Mouse (Mus musculus): ENCODE data around the gene Gm20661. TPM values are rescaled to one million over a fixed set of nuclear protein-coding genes. Genes with fewer than 3 reads are reported as not detected.

Gm20661 gene
- 0.52 TPM for polyA plus RNA-seq (2014; fragmentation: Illumina TruSeq; extraction: RNeasy Lipid Tissue Mini Kit (QIAGEN cat#74804); ENCODE audit: low read depth, low replicate concordance)

DNA sequence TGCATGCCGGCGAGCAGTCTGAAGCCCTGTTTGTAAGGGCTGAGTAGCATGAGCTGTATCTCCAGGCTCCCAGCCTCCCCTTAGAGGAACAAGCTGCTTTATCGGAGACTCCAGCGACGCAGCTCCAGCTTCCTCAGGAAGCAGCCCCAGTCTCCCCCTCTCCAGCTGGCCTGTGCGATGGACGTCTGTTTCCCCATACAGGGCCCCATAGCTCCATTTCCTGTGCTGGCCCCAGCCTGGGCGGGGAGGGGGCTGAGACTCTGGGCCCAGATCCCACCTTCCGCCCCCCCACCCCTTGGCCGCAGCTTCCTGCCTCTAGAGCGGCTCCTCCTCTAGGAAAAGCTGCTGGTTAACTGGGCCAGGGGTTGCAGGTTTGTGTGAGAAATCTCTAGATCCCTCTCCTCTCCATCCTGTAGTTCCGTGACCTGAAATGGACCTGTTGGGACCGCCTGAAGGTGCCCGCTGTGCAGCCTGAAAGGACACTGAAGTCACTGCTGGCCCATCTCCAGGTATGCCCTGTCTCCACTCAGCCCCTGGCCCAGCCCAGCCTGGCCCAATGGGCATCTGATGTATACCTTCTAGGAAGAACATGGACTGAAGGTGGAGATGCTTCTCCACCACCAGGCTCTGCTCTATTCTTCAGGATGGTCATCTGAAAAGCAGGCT, at the start of gene Gm20661:
TSS of gene Gm20661 (plus strand) at position 378 of the 666 bp plus-strand sequence.

DNA sequence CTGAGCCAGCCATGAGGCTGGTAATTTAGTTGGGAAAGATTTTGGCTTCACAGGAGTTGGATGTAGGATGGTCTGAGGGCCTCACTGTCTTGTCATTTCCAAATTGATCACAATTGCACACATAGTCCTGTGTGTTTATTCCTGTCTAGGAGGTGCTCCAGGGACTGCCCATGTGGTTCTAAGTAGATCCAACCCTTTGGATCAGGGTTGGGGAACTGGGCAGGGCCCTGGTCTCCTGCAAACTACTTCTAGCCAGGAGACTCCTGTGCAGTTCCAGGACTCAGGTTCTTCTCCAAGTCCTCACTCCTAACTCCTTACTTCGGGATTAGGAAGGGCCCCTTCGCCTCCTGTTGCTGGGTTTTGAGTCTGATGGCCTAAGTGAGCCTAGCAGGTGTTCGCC, 47.5 kb upstream of the Gm20661 start, which contains the start of gene Camkv:
TSS of gene Camkv (plus strand) at position 301 of the 400 bp plus-strand sequence.

DNA sequence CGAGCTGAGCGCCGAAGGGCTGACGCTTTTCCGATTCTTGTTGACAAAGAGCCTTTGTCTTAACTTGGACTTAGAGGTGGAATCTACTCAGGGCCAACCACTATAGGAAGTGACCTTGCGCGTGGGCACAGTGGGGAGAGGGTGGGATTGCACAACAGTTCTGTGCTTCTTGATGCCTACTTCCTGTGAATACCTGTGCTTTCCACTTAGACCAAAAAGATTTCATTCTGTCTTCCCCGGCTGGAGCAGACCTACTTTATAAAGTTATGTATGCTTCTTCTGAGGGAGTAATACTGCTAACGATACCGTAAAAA, 33.0 kb upstream of the Gm20661 start, which contains the start of gene Traip:
TSS of gene Traip (plus strand) at position 215 of the 314 bp plus-strand sequence.

DNA sequence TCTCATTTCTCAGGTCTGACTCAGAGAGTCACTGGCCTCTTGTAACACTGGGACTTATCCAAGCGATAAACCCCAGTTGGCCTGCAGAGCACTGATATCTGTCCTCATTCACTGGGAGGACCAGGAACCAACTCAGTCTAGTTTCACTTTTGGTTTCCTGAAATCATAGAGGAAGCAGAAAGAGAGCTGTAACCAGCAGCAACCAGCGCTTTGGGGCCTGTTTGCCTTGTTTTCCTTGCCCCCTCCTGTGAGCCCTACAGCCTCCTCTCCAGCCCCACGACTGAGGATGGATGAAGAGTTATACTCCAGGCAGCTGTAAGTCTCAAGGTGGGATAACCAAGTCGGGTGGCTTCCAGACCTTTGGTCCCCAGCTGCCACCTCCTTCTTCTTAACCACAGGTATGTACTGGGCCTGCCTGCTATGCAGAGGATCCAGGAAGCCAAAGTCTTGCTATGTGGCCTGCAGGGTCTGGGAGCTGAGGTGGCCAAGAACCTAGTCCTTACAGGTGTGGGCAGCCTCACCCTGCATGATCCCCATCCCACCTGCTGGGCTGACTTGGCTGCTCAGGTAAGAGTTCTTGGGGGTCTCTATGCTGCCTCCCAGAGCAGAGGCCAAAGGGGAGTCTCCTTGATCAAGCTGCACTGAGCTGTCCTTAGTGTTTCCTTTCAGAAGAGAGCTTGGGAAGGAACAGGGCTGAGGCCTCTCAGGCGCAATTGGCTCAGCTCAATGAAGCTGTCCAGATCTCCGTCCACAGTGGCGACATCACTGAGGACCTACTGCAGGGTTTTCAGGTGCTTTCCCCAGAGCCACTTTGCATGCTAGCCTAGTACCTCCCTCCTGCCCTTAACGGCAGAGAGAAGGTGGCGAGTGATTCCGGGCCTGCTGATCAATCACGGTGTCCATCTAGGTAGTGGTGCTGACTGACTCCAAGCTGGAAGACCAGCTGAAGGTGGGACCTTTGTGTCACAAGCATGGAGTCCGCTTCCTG, 7.2 kb upstream of the Gm20661 start, which contains the start of gene Uba7:
TSS of gene Uba7 (plus strand) at position 107 of the 988 bp plus-strand sequence.

DNA sequence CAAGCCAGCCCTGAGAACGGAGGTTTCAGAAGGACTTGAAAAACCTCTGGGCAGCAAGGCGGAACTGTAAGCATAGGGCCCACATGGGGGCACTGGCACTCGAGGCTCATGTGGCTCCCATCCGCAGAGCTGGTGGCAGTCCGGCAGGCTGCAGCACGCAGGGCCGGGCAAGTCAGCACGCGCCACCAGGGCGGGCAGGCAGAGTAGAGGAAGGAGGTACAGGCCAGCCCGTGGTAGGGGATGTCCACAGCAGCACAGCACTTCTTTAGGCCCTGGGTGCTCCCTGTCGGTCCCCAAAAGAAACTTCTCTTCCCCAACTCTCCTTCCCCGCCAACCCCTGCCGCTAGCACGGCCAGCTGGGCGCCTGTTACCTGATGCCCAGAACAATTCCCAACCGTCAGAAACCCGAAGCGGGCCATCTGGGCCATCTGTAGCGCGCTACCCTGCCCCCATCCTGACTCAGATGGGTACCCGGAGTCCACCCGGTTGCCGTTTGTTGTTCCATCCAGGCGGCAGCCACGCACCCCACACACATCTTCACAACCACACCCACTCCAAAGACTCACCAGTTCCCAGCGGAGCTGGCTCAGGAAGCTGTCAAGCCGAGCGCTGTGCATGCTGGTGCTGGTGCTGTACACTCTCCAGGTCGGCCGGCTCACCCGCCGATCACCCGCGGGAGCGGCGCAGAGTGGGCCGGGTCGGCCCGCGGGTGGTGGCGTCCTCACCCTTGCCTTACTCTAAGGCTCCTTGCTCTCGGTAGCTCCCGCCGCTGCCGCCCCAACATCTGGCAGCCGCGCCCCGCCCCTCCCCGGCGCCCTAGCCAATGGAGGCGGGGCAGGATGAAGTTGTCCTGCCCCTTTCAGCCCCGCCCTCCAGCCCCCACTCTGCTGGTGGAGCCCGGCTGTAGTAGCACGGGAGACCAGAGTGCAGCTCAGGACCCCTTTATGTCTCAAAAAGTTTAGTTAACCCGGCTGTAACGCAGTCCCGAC, 2.6 kb downstream of the Gm20661 start, which contains the start of gene Inka1:
TSS of gene Inka1 (minus strand) at position 749 of the 989 bp plus-strand sequence.

DNA sequence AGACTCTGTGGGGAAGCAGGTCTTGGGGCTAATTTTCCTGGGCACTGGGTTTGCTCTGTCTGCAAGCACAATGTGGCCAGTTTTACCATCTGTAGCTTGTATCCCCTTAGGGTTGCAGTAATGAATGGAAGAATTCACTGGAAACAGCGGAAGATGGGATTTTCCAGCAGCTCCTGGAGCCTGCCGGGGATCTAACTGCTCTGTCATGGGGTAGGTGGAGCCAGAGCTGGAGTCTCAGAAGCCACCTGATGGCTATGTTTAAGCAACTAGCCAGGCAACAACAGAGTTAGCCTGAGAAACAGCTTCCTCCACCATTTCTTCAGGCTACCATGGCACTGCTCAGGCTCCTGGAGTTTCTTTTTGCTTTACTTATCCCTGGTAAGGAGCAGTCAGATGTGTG, 9.3 kb downstream of the Gm20661 start, which contains the start of gene Cdhr4:
TSS of gene Cdhr4 (plus strand) at position 301 of the 400 bp plus-strand sequence.

DNA sequence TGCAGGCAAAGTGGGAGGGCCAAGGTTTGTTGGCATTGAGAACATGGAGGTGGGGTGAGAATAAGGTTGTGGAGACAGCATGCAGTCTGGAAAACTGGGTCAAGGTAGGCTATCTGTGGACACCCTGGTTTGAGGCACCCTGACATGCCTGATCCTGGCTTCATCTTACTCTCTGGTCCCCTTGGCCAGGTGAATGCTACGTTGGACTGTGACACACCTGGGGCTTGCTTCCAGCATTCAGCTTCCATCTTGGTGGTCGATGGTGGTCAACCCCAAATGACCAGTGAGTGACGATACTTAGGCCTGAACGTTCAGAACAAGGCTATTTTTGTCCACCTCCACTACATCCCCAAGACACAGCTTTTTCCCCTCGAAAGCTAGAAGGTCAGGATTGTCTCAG, 13.2 kb downstream of the Gm20661 start, which contains the start of gene Gm20662:
TSS of gene Gm20662 (plus strand) at position 301 of the 400 bp plus-strand sequence.

DNA sequence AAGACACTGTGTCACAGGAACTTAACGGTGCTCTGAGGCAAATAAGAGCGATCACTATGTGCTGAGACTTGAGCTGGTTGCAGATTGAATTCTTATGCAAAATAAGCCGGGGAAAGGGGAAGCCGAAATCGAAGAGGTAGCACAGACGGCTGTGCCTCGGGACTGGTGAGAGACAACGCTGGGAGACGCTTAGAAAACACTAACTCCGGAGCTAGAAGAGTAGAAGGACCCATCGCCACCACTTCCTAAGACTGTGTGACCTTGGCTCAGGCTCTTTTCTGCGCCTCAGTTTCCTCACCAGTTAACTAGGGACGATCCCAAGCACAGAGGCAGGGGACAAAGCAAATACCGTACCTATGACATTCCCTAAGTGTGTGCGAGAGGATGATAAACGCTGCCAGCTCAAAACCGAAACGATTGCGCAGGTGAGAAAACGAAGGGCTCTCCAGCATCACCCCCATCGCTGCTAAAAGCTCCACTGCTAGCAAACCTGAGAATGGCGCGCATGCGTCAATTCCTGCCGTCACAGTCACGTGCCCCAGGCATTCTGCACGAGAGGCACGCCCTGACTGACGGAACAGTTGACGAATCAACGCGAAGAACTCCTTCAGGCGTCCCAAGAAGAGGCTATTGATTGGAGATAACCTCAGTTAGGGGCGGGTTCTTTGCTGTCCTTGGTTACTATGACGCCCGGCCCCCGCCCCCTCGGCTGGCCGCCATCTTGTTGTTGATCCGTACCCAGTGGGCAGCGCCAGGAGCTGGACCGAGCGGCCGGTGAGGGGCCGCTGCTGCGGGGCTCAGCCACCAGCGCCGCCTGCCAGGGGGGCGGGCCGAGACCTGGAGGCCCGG, 19.3 kb downstream of the Gm20661 start, which contains the start of gene Ip6k1:
TSS of gene Ip6k1 (plus strand) at position 580 of the 849 bp plus-strand sequence.

Other genes starting within 250 kb of the Gm20661 start
- 79.8 TPM for gene Rbm5, start 212.1 kb upstream of the Gm20661 start, polyA plus RNA-seq (2014; fragmentation: Illumina TruSeq; extraction: RNeasy Lipid Tissue Mini Kit (QIAGEN cat#74804); ENCODE audit: low read depth, low replicate concordance)
- 43.5 TPM for gene Rbm6, start 109.8 kb upstream of the Gm20661 start, polyA plus RNA-seq (2014; fragmentation: Illumina TruSeq; extraction: RNeasy Lipid Tissue Mini Kit (QIAGEN cat#74804); ENCODE audit: low read depth, low replicate concordance)
- 13.5 TPM for gene Mon1a, start 94.9 kb upstream of the Gm20661 start, polyA plus RNA-seq (2014; fragmentation: Illumina TruSeq; extraction: RNeasy Lipid Tissue Mini Kit (QIAGEN cat#74804); ENCODE audit: low read depth, low replicate concordance)
- gene Mst1r, start 76.2 kb upstream of the Gm20661 start, polyA plus RNA-seq (2014; fragmentation: Illumina TruSeq; extraction: RNeasy Lipid Tissue Mini Kit (QIAGEN cat#74804); ENCODE audit: low read depth, low replicate concordance), result 4.3 TPM
- not detected for gene Actl11, start 54.6 kb upstream of the Gm20661 start, polyA plus RNA-seq (2014; fragmentation: Illumina TruSeq; extraction: RNeasy Lipid Tissue Mini Kit (QIAGEN cat#74804); ENCODE audit: low read depth, low replicate concordance)
- gene Camkv, start 47.4 kb upstream of the Gm20661 start, polyA plus RNA-seq (2014; fragmentation: Illumina TruSeq; extraction: RNeasy Lipid Tissue Mini Kit (QIAGEN cat#74804); ENCODE audit: low read depth, low replicate concordance), result not detected
- 0.37 TPM for gene Traip, start 32.9 kb upstream of the Gm20661 start, polyA plus RNA-seq (2014; fragmentation: Illumina TruSeq; extraction: RNeasy Lipid Tissue Mini Kit (QIAGEN cat#74804); ENCODE audit: low read depth, low replicate concordance)
- 28.2 TPM for gene Uba7, start 7.6 kb upstream of the Gm20661 start, polyA plus RNA-seq (2014; fragmentation: Illumina TruSeq; extraction: RNeasy Lipid Tissue Mini Kit (QIAGEN cat#74804); ENCODE audit: low read depth, low replicate concordance)
- 9.8 TPM for gene Inka1, start 2.8 kb downstream of the Gm20661 start, polyA plus RNA-seq (2014; fragmentation: Illumina TruSeq; extraction: RNeasy Lipid Tissue Mini Kit (QIAGEN cat#74804); ENCODE audit: low read depth, low replicate concordance)
- not detected for gene Cdhr4, start 9.4 kb downstream of the Gm20661 start, polyA plus RNA-seq (2014; fragmentation: Illumina TruSeq; extraction: RNeasy Lipid Tissue Mini Kit (QIAGEN cat#74804); ENCODE audit: low read depth, low replicate concordance)
- gene Gm20662, start 13.3 kb downstream of the Gm20661 start, polyA plus RNA-seq (2014; fragmentation: Illumina TruSeq; extraction: RNeasy Lipid Tissue Mini Kit (QIAGEN cat#74804); ENCODE audit: low read depth, low replicate concordance), result not detected
- 42.3 TPM for gene Ip6k1, start 19.4 kb downstream of the Gm20661 start, polyA plus RNA-seq (2014; fragmentation: Illumina TruSeq; extraction: RNeasy Lipid Tissue Mini Kit (QIAGEN cat#74804); ENCODE audit: low read depth, low replicate concordance)
- gene Gmppb, start 66.2 kb downstream of the Gm20661 start, polyA plus RNA-seq (2014; fragmentation: Illumina TruSeq; extraction: RNeasy Lipid Tissue Mini Kit (QIAGEN cat#74804); ENCODE audit: low read depth, low replicate concordance), result 18.9 TPM
- 1.6 TPM for gene Amigo3, start 70.1 kb downstream of the Gm20661 start, polyA plus RNA-seq (2014; fragmentation: Illumina TruSeq; extraction: RNeasy Lipid Tissue Mini Kit (QIAGEN cat#74804); ENCODE audit: low read depth, low replicate concordance)
- not detected for gene Mst1, start 97.4 kb downstream of the Gm20661 start, polyA plus RNA-seq (2014; fragmentation: Illumina TruSeq; extraction: RNeasy Lipid Tissue Mini Kit (QIAGEN cat#74804); ENCODE audit: low read depth, low replicate concordance)
- 79.7 TPM for gene Rnf123, start 100.3 kb downstream of the Gm20661 start, polyA plus RNA-seq (2014; fragmentation: Illumina TruSeq; extraction: RNeasy Lipid Tissue Mini Kit (QIAGEN cat#74804); ENCODE audit: low read depth, low replicate concordance)
- 47.5 TPM for gene Apeh, start 111.5 kb downstream of the Gm20661 start, polyA plus RNA-seq (2014; fragmentation: Illumina TruSeq; extraction: RNeasy Lipid Tissue Mini Kit (QIAGEN cat#74804); ENCODE audit: low read depth, low replicate concordance)
- gene Bsn, start 207.3 kb downstream of the Gm20661 start, polyA plus RNA-seq (2014; fragmentation: Illumina TruSeq; extraction: RNeasy Lipid Tissue Mini Kit (QIAGEN cat#74804); ENCODE audit: low read depth, low replicate concordance), result not detected

Measured in heart, adult 10 weeks (tissue).